Mouse (Mus musculus) midbrain, postnatal 0 days (tissue): ENCODE data around the gene Rgs14. TPM values are rescaled to one million over a fixed set of nuclear protein-coding genes. Genes with fewer than 3 reads are reported as not detected.

Experiments
- ATAC-seq: fragments of 200-750 bp; cut with Nextera tagmentation; 2 replicates; pipeline ENCODE4 v1.8.0; 2017; ENCODE audit warnings: moderate number of reproducible peaks, mild to moderate bottlenecking, moderate TSS enrichment, moderate library complexity; ENCODE audit not compliant: low FRiP score
- DNase-seq: peaks from one replicate; pipeline ENCODE4 v3.0.0-alpha.2; 2015; ENCODE audit warnings: low spot score
- H3K27ac ChIP-seq: fragments of 300-500 bp; sonication (generic); 2 replicates; pipeline ENCODE4 v1.5.1; 2014; ENCODE audit warnings: low read depth, mild to moderate bottlenecking, low read length, mixed read lengths
- H3K27me3 ChIP-seq: fragments of 300-500 bp; sonication (generic); 2 replicates; pipeline ENCODE4 v1.6.1; 2014; ENCODE audit warnings: low read length, control low read depth, mixed read lengths; ENCODE audit not compliant: insufficient read depth
- H3K36me3 ChIP-seq: fragments of 300-500 bp; sonication (generic); 2 replicates; pipeline ENCODE4 v1.6.1; 2014; ENCODE audit warnings: low read length, control low read depth, mixed read lengths; ENCODE audit not compliant: insufficient read depth
- H3K4me1 ChIP-seq: fragments of 300-500 bp; sonication (generic); 2 replicates; pipeline ENCODE4 v1.6.1; 2014; ENCODE audit warnings: mild to moderate bottlenecking, control low read depth, antibody characterized with exemption, low read length, mixed read lengths; ENCODE audit not compliant: insufficient read depth
- H3K4me2 ChIP-seq: fragments of 300-500 bp; sonication (generic); 2 replicates; pipeline ENCODE4 v1.6.1; 2014; ENCODE audit warnings: low read depth, mild to moderate bottlenecking, low read length, mixed read lengths; ENCODE audit not compliant: poor library complexity, severe bottlenecking
- H3K4me3 ChIP-seq: fragments of 300-500 bp; sonication (generic); 2 replicates; pipeline ENCODE4 v1.5.1; 2014; ENCODE audit warnings: low read depth, mild to moderate bottlenecking, low read length, moderate library complexity
- H3K9ac ChIP-seq: fragments of 300-500 bp; sonication (generic); replicated peaks from 2 replicates; pipeline ENCODE4 v1.6.1; 2014; ENCODE audit warnings: mild to moderate bottlenecking, low read length, moderate library complexity, mixed read lengths; ENCODE audit not compliant: poor library complexity, severe bottlenecking
- H3K9me3 ChIP-seq: fragments of 300-500 bp; sonication (generic); 2 replicates; pipeline ENCODE4 v1.6.1; 2016; ENCODE audit warnings: low read length, control low read depth
- CTCF ChIP-seq: IDR thresholded peaks from 2 replicates; pipeline ENCODE4 v1.5.1; 2016; ENCODE audit warnings: antibody characterized with exemption, mild to moderate bottlenecking
- WGBS: fragments of 180-500 bp; shearing (Covaris S2); extraction: QIAGEN DNeasy Blood & Tissue Kit; methylation state at CpG from one replicate; pipeline ENCODE4 v1.1.7; 2014; 5-methylcytosine and 5-hydroxymethylcytosine counted together
- polyA plus RNA-seq: library from polyadenylated mRNA; unstranded; fragments of >200 nt; fragmentation: Nextera tagmentation; extraction: Ambion mirVana; gene quantifications from 2 replicates; pipeline ENCODE4 v1.2.1, GENCODE M21; 2015
- total RNA-seq: library from RNA; depleted of rRNA; stranded (reverse); fragments of >200 nt; gene quantifications from 2 replicates; pipeline ENCODE4 v1.2.3, GENCODE M21; 2014

The Rgs14 gene
- total and polyA plus RNA-seq, 2 experiments from 2014 or later, result 0.44 to 1.5 TPM

- Histone ChIP-seq H3K4me1 (peaks cover 9% of the 10 kb centered on the region), H3K27me3 (no peaks in the 10 kb centered on the region), H3K9me3 (no peaks in the 10 kb centered on the region), H3K4me2 (no peak overlapping the region; the same call in 1 of the 2 replicates), H3K27ac (peak overlapping the region; percentile 59), H3K4me3 (no peak overlapping the region), H3K9ac (no peak overlapping the region), H3K36me3 (peaks cover 15% of the 10 kb centered on the region)
- 53% methylated on average over 4 of the region's 4 CpGs for WGBS
- ATAC-seq, result no peak
- no peak for DNase-seq
- TF ChIP-seq CTCF, result no peak
Measured at GRCm38 (mm10) chr13:55327169-55327568, 42.4 kb upstream of the Rgs14 start.

GRCm38 (mm10) chr13:55327633-55328032 is 41.9 kb upstream of the Rgs14 start:
- DNase-seq (peak; percentile 95), ATAC-seq (peak; percentile 51)
- H3K27ac ChIP-seq, result no peak overlapping the region
- WGBS, result 37% methylated on average over 7 of the region's 8 CpGs
- peaks cover 9% of the 10 kb centered on the region for H3K4me1 ChIP-seq
- no peak overlapping the region for H3K4me2 ChIP-seq
- peaks cover 15% of the 10 kb centered on the region for H3K36me3 ChIP-seq
- peak; percentile 94 for TF ChIP-seq CTCF
- no peaks in the 10 kb centered on the region for H3K9me3 ChIP-seq
- H3K9ac ChIP-seq, result no peak overlapping the region
- H3K27me3 ChIP-seq, result no peaks in the 10 kb centered on the region
- no peak overlapping the region for H3K4me3 ChIP-seq

- peak overlapping the region; percentile 95; the same call in 1 of the 2 replicates for H3K4me2 ChIP-seq
- H3K4me1 ChIP-seq, result peaks cover 8% of the 10 kb centered on the region
- H3K27me3 ChIP-seq, result no peaks in the 10 kb centered on the region
- WGBS, result 84% methylated on average over 6 of the region's 6 CpGs
- TF ChIP-seq CTCF, result no peak
- no peaks in the 10 kb centered on the region for H3K9me3 ChIP-seq
- DNase-seq, result no peak
- H3K4me3 ChIP-seq, result no peak overlapping the region
- no peak overlapping the region for H3K9ac ChIP-seq
- no peak for ATAC-seq
- H3K36me3 ChIP-seq, result peaks cover 15% of the 10 kb centered on the region
- H3K27ac ChIP-seq, result no peak overlapping the region
Measured at GRCm38 (mm10) chr13:55328171-55328570, 41.4 kb upstream of the Rgs14 start.

GRCm38 (mm10) chr13:55328641-55329040 is 40.9 kb upstream of the Rgs14 start:
- Histone ChIP-seq H3K4me2 (peak overlapping the region; percentile 95), H3K27me3 (no peaks in the 10 kb centered on the region), H3K9ac (no peak overlapping the region), H3K9me3 (no peaks in the 10 kb centered on the region), H3K27ac (no peak overlapping the region), H3K36me3 (peaks cover 14% of the 10 kb centered on the region), H3K4me3 (no peak overlapping the region), H3K4me1 (peaks cover 3% of the 10 kb centered on the region)
- ATAC-seq (no peak), DNase-seq (no peak)
- no peak for TF ChIP-seq CTCF
- WGBS, result 83% methylated on average over 4 of the region's 4 CpGs

GRCm38 (mm10) chr13:55329109-55329682 is 40.3 kb upstream of the Rgs14 start:
- TF ChIP-seq CTCF, result no peak
- 2% methylated on average over 25 of the region's 29 CpGs for WGBS
- Histone ChIP-seq H3K4me1 (peaks cover 3% of the 10 kb centered on the region; the same call in 1 of the 2 replicates), H3K27me3 (no peaks in the 10 kb centered on the region), H3K27ac (0 out of 2 replicates have a peak overlapping the region, but pooled peaks have one; percentile 65), H3K9me3 (no peaks in the 10 kb centered on the region), H3K36me3 (peaks cover 10% of the 10 kb centered on the region), H3K4me3 (peak overlapping the region; percentile 57), H3K9ac (peak overlapping the region; percentile 47), H3K4me2 (peak overlapping the region; percentile 95)
- ATAC-seq (peak; percentile 1; the same call in 1 of the 2 replicates), DNase-seq (peak; percentile 66)

GRCm38 (mm10) chr13:55329683-55330566 is 39.6 kb upstream of the Rgs14 start, which contains the start of gene Mxd3:
TSS of gene Mxd3 (minus strand) at chr13:55329823.
- no peak for TF ChIP-seq CTCF
- Histone ChIP-seq H3K4me3 (peak within 1 kb of the TSS; percentile 57), H3K4me2 (peak within 1 kb of the TSS; percentile 95), H3K36me3 (peaks cover 10% of the 10 kb centered on the region), H3K27ac (peak within 1 kb of the TSS; percentile 65), H3K4me1 (peaks cover 3% of the 10 kb centered on the region; the same call in 1 of the 2 replicates), H3K9me3 (no peaks in the 10 kb centered on the region), H3K9ac (peak within 1 kb of the TSS; percentile 47), H3K27me3 (no peaks in the 10 kb centered on the region)
- ATAC-seq (peak; percentile 77), DNase-seq (peak; percentile 89)
- under 1% methylated on average over 69 of the region's 82 CpGs for WGBS
